Mouse (Mus musculus) neural tube, embryonic 13.5 days (tissue): ENCODE results near the gene Dlg2. TPM values are rescaled to one million over a fixed set of nuclear protein-coding genes. Genes with fewer than 3 reads are reported as not detected.

ENCODE experiments used
- ATAC-seq: fragments of 200-750 bp; cut with Nextera tagmentation; 2 replicates; pipeline ENCODE4 v1.8.0; 2017; ENCODE audit warnings: low read depth, mild to moderate bottlenecking, moderate TSS enrichment, moderate library complexity
- H3K27ac ChIP-seq: fragments of 300-500 bp; sonication (generic); replicated peaks from 2 replicates; pipeline ENCODE4 v1.5.1; 2015; ENCODE audit warnings: moderate library complexity, mild to moderate bottlenecking, inconsistent platforms
- H3K27me3 ChIP-seq: fragments of 300-500 bp; sonication (generic); 2 replicates; pipeline ENCODE4 v1.6.1; 2015; ENCODE audit warnings: mild to moderate bottlenecking, inconsistent platforms
- H3K36me3 ChIP-seq: fragments of 300-500 bp; sonication (generic); 2 replicates; pipeline ENCODE4 v1.6.1; 2015; ENCODE audit warnings: mild to moderate bottlenecking, inconsistent platforms
- H3K4me1 ChIP-seq: fragments of 300-500 bp; sonication (generic); replicated peaks from 2 replicates; pipeline ENCODE4 v1.6.1; 2015; ENCODE audit warnings: inconsistent platforms
- H3K4me2 ChIP-seq: fragments of 300-500 bp; sonication (generic); 2 replicates; pipeline ENCODE4 v1.6.1; 2015; ENCODE audit warnings: inconsistent platforms, mild to moderate bottlenecking, moderate library complexity
- H3K4me3 ChIP-seq: fragments of 300-500 bp; sonication (generic); 2 replicates; pipeline ENCODE4 v1.5.1; 2015; ENCODE audit warnings: mild to moderate bottlenecking, inconsistent platforms
- H3K9ac ChIP-seq: fragments of 300-500 bp; sonication (generic); 2 replicates; pipeline ENCODE4 v1.6.1; 2015; ENCODE audit warnings: moderate library complexity, mild to moderate bottlenecking, inconsistent platforms
- H3K9me3 ChIP-seq: fragments of 300-500 bp; sonication (generic); 2 replicates; pipeline ENCODE4 v1.6.1; 2016; ENCODE audit warnings: inconsistent platforms
- WGBS: fragments of 180-500 bp; shearing (Covaris S2); methylation state at CpG from one replicate; pipeline ENCODE4 v1.1.7; 2015; 5-methylcytosine and 5-hydroxymethylcytosine counted together
- polyA plus RNA-seq: library from polyadenylated mRNA; unstranded; fragments of >200 nt; fragmentation: Nextera tagmentation; extraction: Ambion mirVana; gene quantifications from 2 replicates; pipeline ENCODE4 v1.2.1, GENCODE M21; 2015

Dlg2 gene
- polyA plus RNA-seq, 1 experiment from 2014 or later: 13.9 TPM

- ATAC-seq: no peak
- no peak overlapping the region for H3K4me2 ChIP-seq
- no peak overlapping the region for H3K4me3 ChIP-seq
- no peak overlapping the region for H3K9ac ChIP-seq
- no peaks in the 10 kb centered on the region for H3K9me3 ChIP-seq
- WGBS: 49% methylated on average over 3 of the region's 3 CpGs
- H3K27ac ChIP-seq: no peak overlapping the region
- no peaks in the 10 kb centered on the region for H3K27me3 ChIP-seq
- H3K4me1 ChIP-seq: 0 out of 2 replicates have a peak, but pooled peaks cover 4% of the 10 kb centered on the region
- no peaks in the 10 kb centered on the region for H3K36me3 ChIP-seq
These were observed 1038.0 kb downstream of the Dlg2 start for GRCm38 (mm10) chr7:91514445-91514844.

GRCm38 (mm10) chr7:91516225-91516624 lies 1039.8 kb downstream of the Dlg2 start:
- Histone ChIP-seq H3K27me3 (no peaks in the 10 kb centered on the region), H3K9ac (no peak overlapping the region), H3K9me3 (no peaks in the 10 kb centered on the region), H3K4me1 (0 out of 2 replicates have a peak, but pooled peaks cover 4% of the 10 kb centered on the region), H3K27ac (no peak overlapping the region), H3K36me3 (no peaks in the 10 kb centered on the region), H3K4me3 (no peak overlapping the region), H3K4me2 (no peak overlapping the region)
- whole genome bisulfite sequencing: 65% methylated on average over 3 of the region's 3 CpGs
- no peak for ATAC-seq

GRCm38 (mm10) chr7:91525859-91526258 lies 1049.4 kb downstream of the Dlg2 start:
- no peak overlapping the region for H3K4me3 ChIP-seq
- H3K27me3 ChIP-seq: no peaks in the 10 kb centered on the region
- no peak overlapping the region for H3K4me2 ChIP-seq
- H3K9ac ChIP-seq: no peak overlapping the region
- WGBS: 76% methylated on average over 1 of the region's 1 CpGs
- H3K4me1 ChIP-seq: no peaks in the 10 kb centered on the region
- no peak overlapping the region for H3K27ac ChIP-seq
- ATAC-seq: no peak
- H3K9me3 ChIP-seq: no peaks in the 10 kb centered on the region
- H3K36me3 ChIP-seq: no peaks in the 10 kb centered on the region

GRCm38 (mm10) chr7:91542597-91543285 lies 1066.3 kb downstream of the Dlg2 start:
- H3K9ac ChIP-seq: peak overlapping the region; percentile 66
- no peaks in the 10 kb centered on the region for H3K36me3 ChIP-seq
- peak overlapping the region; percentile 47 for H3K4me3 ChIP-seq
- peak; percentile 83 for ATAC-seq
- H3K27me3 ChIP-seq: no peaks in the 10 kb centered on the region
- 2% methylated on average over 29 of the region's 29 CpGs for WGBS
- H3K4me2 ChIP-seq: peak overlapping the region; percentile 64
- H3K9me3 ChIP-seq: no peaks in the 10 kb centered on the region
- H3K27ac ChIP-seq: peak overlapping the region; percentile 46
- H3K4me1 ChIP-seq: peaks cover 15% of the 10 kb centered on the region

- Histone ChIP-seq H3K4me2 (peak overlapping the region; percentile 64), H3K9me3 (no peaks in the 10 kb centered on the region), H3K4me1 (peaks cover 15% of the 10 kb centered on the region), H3K9ac (peak overlapping the region; percentile 66), H3K36me3 (no peaks in the 10 kb centered on the region), H3K27me3 (no peaks in the 10 kb centered on the region), H3K27ac (peak overlapping the region; percentile 46), H3K4me3 (peak overlapping the region; percentile 47)
- WGBS: 37% methylated on average over 4 of the region's 4 CpGs
- ATAC-seq: peak; percentile 74
These were observed 1066.8 kb downstream of the Dlg2 start for GRCm38 (mm10) chr7:91543286-91543650.

- no peak overlapping the region for H3K9ac ChIP-seq
- WGBS: 71% methylated on average over 3 of the region's 3 CpGs
- no peaks in the 10 kb centered on the region for H3K9me3 ChIP-seq
- no peaks in the 10 kb centered on the region for H3K36me3 ChIP-seq
- no peak for ATAC-seq
- no peaks in the 10 kb centered on the region for H3K27me3 ChIP-seq
- H3K4me3 ChIP-seq: peak overlapping the region; percentile 47
- peak overlapping the region; percentile 64 for H3K4me2 ChIP-seq
- H3K27ac ChIP-seq: no peak overlapping the region
- peaks cover 15% of the 10 kb centered on the region for H3K4me1 ChIP-seq
These were observed 1068.1 kb downstream of the Dlg2 start for GRCm38 (mm10) chr7:91544600-91544999.

DNA sequence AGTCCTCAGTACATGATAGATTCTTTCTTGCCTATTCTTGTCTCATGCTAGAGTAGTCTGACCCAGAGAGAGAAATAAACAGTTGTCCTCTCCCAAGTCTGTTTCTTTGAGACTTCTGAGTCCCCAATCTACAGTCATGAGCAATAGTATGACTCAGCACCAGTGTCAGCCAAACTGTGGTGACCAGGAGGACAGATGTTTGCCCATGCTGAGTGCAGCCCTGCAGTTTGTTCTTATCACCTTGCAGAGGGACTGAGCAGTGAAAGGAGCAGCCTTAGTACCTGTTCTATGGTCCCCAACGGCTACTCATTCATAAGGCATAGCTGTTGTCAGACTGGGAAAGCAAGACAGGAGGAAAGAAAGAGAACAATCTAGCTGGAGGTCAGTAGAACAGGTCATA lies 1072.3 kb downstream of the Dlg2 start:
- ATAC-seq: no peak
- H3K36me3 ChIP-seq: no peaks in the 10 kb centered on the region
- H3K9ac ChIP-seq: no peak overlapping the region
- no peaks in the 10 kb centered on the region for H3K27me3 ChIP-seq
- no peaks in the 10 kb centered on the region for H3K9me3 ChIP-seq
- H3K4me3 ChIP-seq: no peak overlapping the region
- WGBS: 68% methylated on average over 1 of the region's 1 CpGs
- H3K4me1 ChIP-seq: no peaks in the 10 kb centered on the region
- no peak overlapping the region for H3K27ac ChIP-seq
- no peak overlapping the region for H3K4me2 ChIP-seq

DNA sequence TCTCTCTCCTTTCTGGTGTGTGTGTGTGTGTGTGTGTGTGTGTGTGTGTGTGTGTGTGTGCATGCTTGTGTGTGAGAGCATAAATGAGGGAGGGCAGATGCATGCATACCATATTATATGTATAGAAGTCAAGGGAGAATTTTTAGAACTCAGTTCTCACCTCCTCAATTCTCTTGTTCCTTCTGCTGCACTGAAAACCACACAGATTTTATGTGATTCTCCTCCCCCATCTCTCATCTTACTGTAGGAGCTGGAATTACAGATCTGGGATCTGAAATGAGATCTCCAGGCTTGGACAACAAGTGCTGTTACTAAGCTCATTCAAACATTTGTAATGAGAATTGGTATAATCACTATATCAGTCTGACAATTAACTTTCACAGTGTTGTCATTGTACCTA lies 1081.1 kb downstream of the Dlg2 start:
- H3K36me3 ChIP-seq: no peaks in the 10 kb centered on the region
- H3K9ac ChIP-seq: no peak overlapping the region
- no peaks in the 10 kb centered on the region for H3K9me3 ChIP-seq
- ATAC-seq: no peak
- no peaks in the 10 kb centered on the region for H3K4me1 ChIP-seq
- H3K27ac ChIP-seq: no peak overlapping the region
- H3K27me3 ChIP-seq: no peaks in the 10 kb centered on the region
- no peak overlapping the region for H3K4me3 ChIP-seq
- no peak overlapping the region for H3K4me2 ChIP-seq

DNA sequence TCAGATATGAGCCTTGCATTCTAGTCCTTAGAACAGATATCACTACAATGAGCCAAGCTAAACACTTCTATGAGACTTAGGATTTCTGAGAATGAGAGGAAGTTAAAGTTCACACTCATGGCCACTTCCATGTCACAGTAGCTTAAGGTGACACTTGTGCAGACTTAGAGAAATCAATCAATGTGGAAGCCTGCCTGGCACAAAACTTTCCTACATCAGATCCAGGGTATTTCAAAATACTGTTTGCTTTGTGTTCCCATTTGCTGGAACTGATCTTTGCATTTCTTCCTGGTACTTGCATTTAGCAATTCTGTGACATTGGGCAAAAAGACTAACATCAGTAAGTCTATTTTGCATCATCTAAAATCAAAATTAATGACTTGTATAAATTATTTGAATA lies 1091.0 kb downstream of the Dlg2 start:
- no peak for ATAC-seq
- Histone ChIP-seq H3K4me1 (no peaks in the 10 kb centered on the region), H3K4me2 (no peak overlapping the region), H3K36me3 (no peaks in the 10 kb centered on the region), H3K9me3 (no peaks in the 10 kb centered on the region), H3K27ac (no peak overlapping the region), H3K27me3 (no peaks in the 10 kb centered on the region), H3K4me3 (no peak overlapping the region), H3K9ac (no peak overlapping the region)

GRCm38 (mm10) chr7:91570969-91571368 lies 1094.5 kb downstream of the Dlg2 start:
- no peak overlapping the region for H3K4me3 ChIP-seq
- H3K9ac ChIP-seq: no peak overlapping the region
- H3K27ac ChIP-seq: no peak overlapping the region
- 84% methylated on average over 2 of the region's 2 CpGs for WGBS
- no peaks in the 10 kb centered on the region for H3K4me1 ChIP-seq
- H3K9me3 ChIP-seq: no peaks in the 10 kb centered on the region
- no peaks in the 10 kb centered on the region for H3K36me3 ChIP-seq
- ATAC-seq: no peak
- H3K4me2 ChIP-seq: no peak overlapping the region
- no peaks in the 10 kb centered on the region for H3K27me3 ChIP-seq

DNA sequence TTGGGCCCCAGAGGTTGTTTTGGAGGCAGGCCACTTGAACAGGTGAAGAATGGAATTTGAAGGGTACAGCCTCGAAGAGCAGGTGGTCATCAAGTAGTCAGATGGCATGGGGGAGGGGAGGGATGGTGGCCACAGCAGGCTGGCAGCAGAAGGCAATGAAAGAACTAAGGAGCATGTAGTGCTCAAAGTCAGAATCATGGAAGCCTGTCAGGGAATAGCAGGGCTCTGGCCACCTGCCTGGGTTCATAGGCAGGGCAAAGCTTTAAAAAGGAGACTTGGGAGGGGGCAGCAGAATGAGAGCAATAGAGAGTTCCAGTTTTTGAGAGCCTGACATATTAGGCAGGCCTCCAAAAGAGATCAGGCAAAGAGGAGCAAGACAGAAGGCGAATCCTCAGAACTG lies 1096.2 kb downstream of the Dlg2 start:
- Histone ChIP-seq H3K9ac (no peak overlapping the region), H3K4me1 (no peaks in the 10 kb centered on the region), H3K9me3 (no peaks in the 10 kb centered on the region), H3K36me3 (no peaks in the 10 kb centered on the region), H3K27ac (no peak overlapping the region), H3K4me2 (no peak overlapping the region), H3K4me3 (no peak overlapping the region), H3K27me3 (no peaks in the 10 kb centered on the region)
- WGBS: 45% methylated on average over 2 of the region's 2 CpGs
- no peak for ATAC-seq

DNA sequence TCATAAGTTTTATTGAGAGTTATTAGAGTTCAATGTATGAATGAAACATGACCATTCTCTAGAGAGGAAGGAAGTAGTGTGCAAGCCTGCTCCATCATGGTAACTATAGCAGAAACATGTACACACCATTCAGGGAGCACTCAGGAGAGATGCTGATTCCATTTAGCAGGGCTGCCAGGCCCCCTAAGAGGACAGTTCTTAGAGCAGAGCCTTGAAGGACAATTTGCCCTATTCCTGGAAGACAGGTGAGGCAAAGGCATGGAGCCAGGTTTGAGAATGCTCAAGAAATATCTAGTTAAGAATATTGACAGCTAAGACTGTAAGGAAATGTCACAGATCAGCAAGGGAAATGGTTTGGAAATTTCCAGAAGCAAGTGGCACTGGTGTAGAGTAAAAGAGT lies 1096.8 kb downstream of the Dlg2 start:
- no peak overlapping the region for H3K4me2 ChIP-seq
- no peak for ATAC-seq
- H3K4me3 ChIP-seq: no peak overlapping the region
- H3K9ac ChIP-seq: no peak overlapping the region
- no peaks in the 10 kb centered on the region for H3K27me3 ChIP-seq
- H3K27ac ChIP-seq: no peak overlapping the region
- H3K4me1 ChIP-seq: no peaks in the 10 kb centered on the region
- H3K36me3 ChIP-seq: no peaks in the 10 kb centered on the region
- H3K9me3 ChIP-seq: no peaks in the 10 kb centered on the region

GRCm38 (mm10) chr7:91576216-91576615 lies 1099.7 kb downstream of the Dlg2 start:
- Histone ChIP-seq H3K9ac (no peak overlapping the region), H3K4me3 (no peak overlapping the region), H3K9me3 (no peaks in the 10 kb centered on the region), H3K4me2 (no peak overlapping the region), H3K27ac (no peak overlapping the region), H3K27me3 (no peaks in the 10 kb centered on the region), H3K4me1 (no peaks in the 10 kb centered on the region), H3K36me3 (no peaks in the 10 kb centered on the region)
- ATAC-seq: no peak
- 80% methylated on average over 6 of the region's 6 CpGs for WGBS
